Mouse (Mus musculus) heart, embryonic 12.5 days (tissue): ENCODE measurements around the gene Hist1h4h. TPM values are rescaled to one million over a fixed set of nuclear protein-coding genes. Genes with fewer than 3 reads are reported as not detected.
"Not testable (repeated sequence)": the region's sequence is repeated elsewhere in the genome, so short reads cannot be mapped to it uniquely, and the experiment has no call there.

Source experiments
- ATAC-seq: fragments of 200-750 bp; cut with Nextera tagmentation; 2 replicates; pipeline ENCODE4 v1.8.0; 2017; ENCODE audit warnings: moderate TSS enrichment, moderate library complexity; ENCODE audit not compliant: insufficient number of reproducible peaks, low FRiP score
- H3K27ac ChIP-seq: fragments of 300-500 bp; sonication (generic); 2 replicates; pipeline ENCODE4 v1.5.1; 2016; ENCODE audit warnings: mild to moderate bottlenecking, moderate library complexity; ENCODE audit not compliant: poor library complexity, severe bottlenecking
- H3K27me3 ChIP-seq: fragments of 300-500 bp; sonication (generic); replicated peaks from 2 replicates; pipeline ENCODE4 v1.6.1; 2016; ENCODE audit warnings: mild to moderate bottlenecking, moderate library complexity
- H3K36me3 ChIP-seq: fragments of 300-500 bp; sonication (generic); 2 replicates; pipeline ENCODE4 v1.6.1; 2016; ENCODE audit warnings: mild to moderate bottlenecking, moderate library complexity
- H3K4me1 ChIP-seq: fragments of 300-500 bp; sonication (generic); replicated peaks from 2 replicates; pipeline ENCODE4 v1.6.1; 2016; ENCODE audit warnings: mild to moderate bottlenecking
- H3K4me2 ChIP-seq: fragments of 300-500 bp; sonication (generic); 2 replicates; pipeline ENCODE4 v1.6.1; 2016; ENCODE audit warnings: mild to moderate bottlenecking, moderate library complexity
- H3K4me3 ChIP-seq: fragments of 300-500 bp; sonication (generic); 2 replicates; pipeline ENCODE4 v1.5.1; 2016; ENCODE audit warnings: mild to moderate bottlenecking
- H3K9ac ChIP-seq: fragments of 300-500 bp; sonication (generic); 2 replicates; pipeline ENCODE4 v1.6.1; 2016; ENCODE audit warnings: mild to moderate bottlenecking, moderate library complexity
- H3K9me3 ChIP-seq: fragments of 300-500 bp; sonication (generic); replicated peaks from 2 replicates; pipeline ENCODE4 v1.6.1; 2016; ENCODE audit warnings: mild to moderate bottlenecking, moderate library complexity
- WGBS: fragments of 180-500 bp; shearing (Covaris S2); methylation state at CpG from one replicate; pipeline ENCODE4 v1.1.7; 2016; 5-methylcytosine and 5-hydroxymethylcytosine counted together
- polyA plus RNA-seq: library from polyadenylated mRNA; unstranded; fragments of >200 nt; fragmentation: Nextera tagmentation; extraction: Ambion mirVana; gene quantifications from 2 replicates; pipeline ENCODE4 v1.2.1, GENCODE M21; 2016

Hist1h4h gene
- polyA plus RNA-seq, 1 experiment from 2014 or later, result 4.4 TPM

- Histone ChIP-seq H3K27ac (peak overlapping the region; percentile 51; the same call in 1 of the 2 replicates), H3K36me3 (no peaks in the 10 kb centered on the region), H3K4me3 (peak overlapping the region; percentile 43), H3K4me1 (peaks cover 24% of the 10 kb centered on the region), H3K27me3 (no peaks in the 10 kb centered on the region), H3K9ac (peak overlapping the region; percentile 70), H3K4me2 (peak overlapping the region; percentile 68), H3K9me3 (no peaks in the 10 kb centered on the region)
- no peak for ATAC-seq
- WGBS, result 25% methylated on average over 7 of the region's 7 CpGs
These were observed 5.4 kb downstream of the Hist1h4h start for GRCm38 (mm10) chr13:23536076-23536822.

DNA sequence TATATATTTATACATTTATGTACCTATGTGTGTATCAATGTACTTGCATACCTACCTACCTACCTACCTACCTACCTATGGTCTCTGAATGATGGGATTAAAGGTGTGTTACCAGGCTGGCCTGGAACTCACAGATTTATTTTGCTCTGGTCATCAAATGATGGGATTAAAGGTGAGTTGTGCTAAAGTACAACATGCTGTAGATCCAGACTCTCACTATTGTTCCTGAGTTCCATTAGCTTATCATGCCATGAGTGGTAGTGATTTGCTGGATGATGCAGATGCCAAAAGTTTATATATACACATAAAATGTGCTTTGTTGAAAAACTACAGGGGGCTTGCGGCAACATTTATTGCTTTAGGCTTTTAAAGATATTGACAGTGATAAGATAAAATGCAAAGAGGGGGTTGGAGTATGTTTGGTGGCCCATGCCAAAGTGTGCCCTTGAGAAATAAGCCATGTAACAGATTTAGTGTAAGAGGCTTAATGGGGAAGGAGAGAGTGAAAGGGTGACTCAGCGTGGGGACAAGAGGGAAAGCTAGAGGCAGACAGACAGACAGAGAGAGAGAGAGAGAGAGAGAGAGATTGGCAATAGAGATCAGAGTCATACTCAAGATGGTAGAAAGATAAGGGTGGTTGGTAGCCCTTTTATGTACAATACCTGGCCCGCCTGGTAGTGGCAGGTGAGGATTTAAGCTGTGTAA is 6.3 kb downstream of the Hist1h4h start:
- Histone ChIP-seq H3K9ac (no peak overlapping the region), H3K4me2 (peak overlapping the region; percentile 36; the same call in 1 of the 2 replicates), H3K36me3 (no peaks in the 10 kb centered on the region), H3K27ac (no peak overlapping the region), H3K27me3 (no peaks in the 10 kb centered on the region), H3K4me1 (peaks cover 25% of the 10 kb centered on the region), H3K4me3 (no peak overlapping the region), H3K9me3 (no peaks in the 10 kb centered on the region)
- no peak for ATAC-seq
- WGBS, result 78% methylated on average over 3 of the region's 3 CpGs

DNA sequence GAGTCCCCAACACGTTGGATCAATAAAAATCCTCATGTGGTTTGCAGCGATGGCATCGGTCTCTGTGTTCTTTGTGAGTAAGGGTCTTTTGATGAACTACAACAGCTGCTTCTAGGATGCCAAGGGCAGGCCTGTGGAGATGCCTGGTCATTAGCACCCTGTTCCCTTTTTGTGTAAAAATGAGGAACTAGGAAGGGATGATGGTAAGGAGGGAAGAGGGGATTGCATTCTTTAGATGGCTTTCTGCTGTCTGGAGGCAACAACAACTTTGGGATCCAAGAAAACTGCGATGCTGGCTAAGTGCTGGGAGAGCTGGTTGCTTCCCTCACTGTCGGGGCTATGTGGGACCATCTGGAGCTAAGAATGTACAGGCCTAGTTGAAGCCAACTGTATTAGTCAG is 7.4 kb downstream of the Hist1h4h start:
- Histone ChIP-seq H3K4me3 (no peak overlapping the region), H3K27ac (no peak overlapping the region)

DNA sequence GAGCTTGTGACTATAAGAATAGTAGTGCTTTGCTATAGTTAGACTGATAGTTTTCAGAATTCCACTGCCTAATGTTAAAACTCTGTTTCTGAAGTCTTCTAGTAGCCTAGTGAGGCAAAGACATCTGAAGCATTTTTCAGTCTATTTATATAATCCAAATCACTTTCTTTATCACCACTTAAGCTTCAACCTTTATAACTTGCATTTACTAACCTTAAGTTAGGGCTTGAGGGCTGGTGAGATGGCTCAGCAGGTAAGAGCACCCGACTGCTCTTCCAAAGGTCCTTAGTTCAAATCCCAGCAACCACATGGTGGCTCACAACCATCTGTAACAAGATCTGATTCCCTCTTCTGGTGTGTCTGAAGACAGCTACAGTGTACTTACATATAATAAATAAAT is 9.0 kb downstream of the Hist1h4h start:
- not testable (repeated sequence) for ATAC-seq, H3K9me3 ChIP-seq, H3K36me3 ChIP-seq, H3K4me2 ChIP-seq, H3K27ac ChIP-seq, H3K27me3 ChIP-seq, H3K4me3 ChIP-seq, H3K9ac ChIP-seq
- H3K4me1 ChIP-seq, result peaks cover 15% of the 10 kb centered on the region
- WGBS, result 59% methylated on average over 1 of the region's 1 CpGs

More for the DNA sequence above, 7.4 kb downstream of the Hist1h4h start:
- no peaks in the 10 kb centered on the region for H3K27me3 ChIP-seq
- no peak for ATAC-seq
- no peaks in the 10 kb centered on the region for H3K36me3 ChIP-seq
- H3K9ac ChIP-seq, result no peak overlapping the region
- H3K9me3 ChIP-seq, result no peaks in the 10 kb centered on the region
- H3K4me2 ChIP-seq, result no peak overlapping the region
- WGBS, result 84% methylated on average over 5 of the region's 5 CpGs
- H3K4me1 ChIP-seq, result peaks cover 19% of the 10 kb centered on the region

DNA sequence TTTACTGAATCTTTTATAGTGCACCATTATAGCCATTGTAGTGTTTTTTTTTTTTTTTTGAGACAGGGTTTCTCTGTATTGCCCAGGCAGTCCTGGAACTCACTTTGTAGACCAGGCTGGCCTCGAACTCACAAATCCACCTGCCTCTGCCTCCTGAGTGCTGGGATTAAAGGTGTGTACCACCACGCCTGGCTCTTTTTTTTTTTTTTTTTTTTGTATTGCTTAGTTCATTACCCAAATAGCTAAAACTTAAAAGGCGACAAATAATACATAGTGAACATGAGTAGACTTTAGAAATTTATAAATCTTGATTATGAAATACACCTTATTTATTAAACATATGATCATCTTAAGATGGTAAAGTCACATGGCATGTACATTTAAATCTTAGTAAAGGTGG is 10.6 kb downstream of the Hist1h4h start:
- Histone ChIP-seq H3K4me1 (peaks cover 10% of the 10 kb centered on the region), H3K4me3 (no peak overlapping the region), H3K36me3 (no peaks in the 10 kb centered on the region), H3K27ac (no peak overlapping the region), H3K9ac (no peak overlapping the region), H3K4me2 (no peak overlapping the region), H3K9me3 (no peaks in the 10 kb centered on the region), H3K27me3 (no peaks in the 10 kb centered on the region)
- ATAC-seq, result no peak
- WGBS, result 78% methylated on average over 3 of the region's 3 CpGs

GRCm38 (mm10) chr13:23542225-23542980 is 11.6 kb downstream of the Hist1h4h start:
- Histone ChIP-seq H3K27ac (peak overlapping the region; percentile 94), H3K9ac (peak overlapping the region; percentile 71), H3K4me2 (peak overlapping the region; percentile 82), H3K4me3 (peak overlapping the region; percentile 56)
- WGBS, result 8% methylated on average over 3 of the region's 3 CpGs
- H3K9me3 ChIP-seq, H3K4me1 ChIP-seq, H3K27me3 ChIP-seq, H3K36me3 ChIP-seq, ATAC-seq: not testable (repeated sequence)

DNA sequence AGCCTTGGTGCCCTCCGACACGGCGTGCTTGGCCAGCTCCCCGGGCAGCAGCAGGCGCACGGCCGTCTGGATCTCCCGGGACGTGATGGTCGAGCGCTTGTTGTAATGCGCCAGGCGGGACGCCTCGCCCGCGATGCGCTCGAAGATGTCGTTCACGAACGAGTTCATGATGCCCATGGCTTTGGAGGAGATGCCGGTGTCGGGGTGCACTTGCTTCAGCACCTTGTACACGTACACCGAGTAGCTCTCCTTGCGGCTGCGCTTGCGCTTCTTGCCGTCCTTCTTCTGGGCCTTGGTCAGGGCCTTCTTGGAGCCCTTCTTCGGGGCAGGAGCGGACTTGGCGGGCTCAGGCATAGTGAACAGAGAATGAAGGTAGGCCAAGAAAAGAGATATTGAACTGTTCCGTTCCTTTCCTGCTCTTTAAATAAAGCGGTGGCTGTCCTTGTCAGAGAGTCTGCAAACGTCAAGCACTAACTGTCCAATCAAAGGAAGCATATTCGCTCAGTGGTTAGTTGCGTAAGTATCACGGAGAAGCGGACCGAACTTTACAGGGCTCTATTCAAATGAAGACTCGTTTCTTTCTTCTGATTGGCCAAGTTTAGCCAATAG is 12.3 kb downstream of the Hist1h4h start, which contains the start of gene Hist1h2bh:
TSS of gene Hist1h2bh (minus strand) at position 394 of the 609 bp plus-strand sequence.
- not testable (repeated sequence) for H3K4me1 ChIP-seq, H3K9me3 ChIP-seq, H3K27me3 ChIP-seq, H3K36me3 ChIP-seq
- Histone ChIP-seq H3K27ac (peak within 1 kb of the TSS; percentile 94), H3K4me2 (peak within 1 kb of the TSS; percentile 82), H3K9ac (peak within 1 kb of the TSS; percentile 71), H3K4me3 (peak within 1 kb of the TSS; percentile 57)
- WGBS, result 1% methylated on average over 42 of the region's 42 CpGs
- peak; percentile 93 for ATAC-seq

DNA sequence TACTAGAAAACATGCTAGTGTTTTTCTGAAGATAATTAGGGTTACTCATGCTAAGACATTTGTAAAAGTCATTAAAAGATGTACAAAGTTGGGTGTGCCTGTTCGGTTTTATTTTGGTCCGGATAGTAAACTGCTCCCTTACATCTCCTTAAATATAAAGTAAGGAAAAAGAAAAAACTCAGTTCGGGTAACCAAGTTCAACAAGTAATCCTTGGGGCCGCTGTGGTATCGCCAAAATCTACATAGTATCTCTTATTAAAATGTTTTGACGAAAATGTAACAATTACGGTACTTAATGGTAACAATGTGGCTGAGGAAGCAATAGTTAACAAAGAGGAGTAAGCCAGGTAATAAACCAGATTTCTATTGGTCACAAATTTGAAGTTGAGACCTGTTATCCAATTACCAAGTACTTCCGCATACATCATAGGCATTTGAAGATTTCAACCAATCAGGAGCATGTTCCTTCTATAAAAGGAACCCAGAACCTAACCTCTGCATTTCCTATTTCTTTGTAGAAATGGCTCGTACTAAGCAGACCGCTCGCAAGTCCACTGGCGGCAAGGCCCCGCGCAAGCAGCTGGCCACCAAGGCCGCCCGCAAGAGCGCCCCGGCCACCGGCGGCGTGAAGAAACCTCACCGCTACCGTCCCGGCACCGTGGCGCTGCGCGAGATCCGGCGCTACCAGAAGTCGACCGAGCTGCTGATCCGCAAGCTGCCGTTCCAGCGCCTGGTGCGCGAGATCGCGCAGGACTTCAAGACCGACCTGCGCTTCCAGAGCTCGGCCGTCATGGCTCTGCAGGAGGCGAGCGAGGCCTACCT is 13.3 kb downstream of the Hist1h4h start, which contains the start of gene Hist1h3f:
TSS of gene Hist1h3f (plus strand) at position 88 of the 822 bp plus-strand sequence.
- peak; percentile 90 for ATAC-seq
- peak within 1 kb of the TSS; percentile 74 for H3K9ac ChIP-seq
- peaks cover 5% of the 10 kb centered on the region; the same call in 1 of the 2 replicates for H3K4me1 ChIP-seq
- H3K9me3 ChIP-seq, result no peaks in the 10 kb centered on the region
- peak within 1 kb of the TSS; percentile 94 for H3K27ac ChIP-seq
- H3K4me3 ChIP-seq, result peak within 1 kb of the TSS; percentile 57
- WGBS, result under 1% methylated on average over 26 of the region's 45 CpGs
- H3K36me3 ChIP-seq, result no peaks in the 10 kb centered on the region
- peak within 1 kb of the TSS; percentile 82 for H3K4me2 ChIP-seq
- no peaks in the 10 kb centered on the region for H3K27me3 ChIP-seq

DNA sequence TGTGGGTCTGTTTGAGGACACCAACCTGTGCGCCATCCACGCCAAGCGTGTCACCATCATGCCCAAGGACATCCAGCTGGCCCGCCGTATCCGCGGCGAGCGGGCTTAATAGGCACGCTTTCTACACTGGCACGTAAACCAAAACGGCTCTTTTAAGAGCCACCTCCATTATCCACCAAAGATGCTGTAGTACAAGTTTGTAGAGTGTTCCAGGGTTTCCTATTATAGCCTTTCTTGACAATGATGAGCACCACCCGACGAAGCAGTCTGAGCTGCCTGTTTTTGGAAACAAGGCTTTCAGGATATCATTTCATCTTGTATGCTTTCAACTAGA is 13.9 kb downstream of the Hist1h4h start:
- Histone ChIP-seq H3K27ac (peak overlapping the region; percentile 94), H3K9ac (peak overlapping the region; percentile 74; the same call in 1 of the 2 replicates), H3K4me2 (peak overlapping the region; percentile 58), H3K4me3 (peak overlapping the region; percentile 57)
- H3K27me3 ChIP-seq, H3K4me1 ChIP-seq, H3K36me3 ChIP-seq, H3K9me3 ChIP-seq: not testable (repeated sequence)
- peak; percentile 42 for ATAC-seq
- WGBS, result under 1% methylated on average over 12 of the region's 14 CpGs

DNA sequence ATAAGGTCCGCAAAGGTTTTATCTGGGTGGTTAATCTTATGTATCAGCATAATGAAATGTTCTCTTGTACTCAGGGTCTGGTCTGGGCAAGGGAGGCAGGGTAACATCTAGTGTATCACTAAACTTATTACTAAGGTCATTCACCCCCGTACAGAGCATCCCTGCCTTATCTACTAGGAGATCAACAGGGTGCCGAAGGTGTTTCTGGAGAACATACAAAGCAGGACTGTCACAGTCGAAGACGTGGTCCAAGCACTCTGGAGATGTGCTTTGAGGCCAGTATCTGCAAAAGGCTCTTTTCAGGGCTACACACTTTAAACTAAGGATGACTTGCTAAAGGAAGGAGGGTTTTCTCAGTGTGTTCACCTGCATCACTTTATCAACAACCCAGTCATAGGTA is 15.8 kb downstream of the Hist1h4h start:
- no peak overlapping the region for H3K9ac ChIP-seq
- ATAC-seq, result no peak
- H3K4me2 ChIP-seq, result no peak overlapping the region
- no peak overlapping the region for H3K27ac ChIP-seq
- no peaks in the 10 kb centered on the region for H3K27me3 ChIP-seq
- WGBS, result 71% methylated on average over 5 of the region's 5 CpGs
- H3K4me1 ChIP-seq, result peaks cover 9% of the 10 kb centered on the region
- H3K36me3 ChIP-seq, result no peaks in the 10 kb centered on the region
- no peak overlapping the region for H3K4me3 ChIP-seq
- no peaks in the 10 kb centered on the region for H3K9me3 ChIP-seq
